Mouse (Mus musculus) E14TG2a.4 (cell line): ENCODE measurements around the gene Cct6b.

ENCODE experiments used
- CTCF ChIP-seq: conservative IDR thresholded peaks from 2 replicates; pipeline ENCODE4 v1.5.1; 2014; ENCODE audit warnings: low read length
- POU5F1 ChIP-seq: IDR thresholded peaks from 2 replicates; pipeline ENCODE4 v1.6.1; 2014; ENCODE audit warnings: low read length, borderline replicate concordance

DNA sequence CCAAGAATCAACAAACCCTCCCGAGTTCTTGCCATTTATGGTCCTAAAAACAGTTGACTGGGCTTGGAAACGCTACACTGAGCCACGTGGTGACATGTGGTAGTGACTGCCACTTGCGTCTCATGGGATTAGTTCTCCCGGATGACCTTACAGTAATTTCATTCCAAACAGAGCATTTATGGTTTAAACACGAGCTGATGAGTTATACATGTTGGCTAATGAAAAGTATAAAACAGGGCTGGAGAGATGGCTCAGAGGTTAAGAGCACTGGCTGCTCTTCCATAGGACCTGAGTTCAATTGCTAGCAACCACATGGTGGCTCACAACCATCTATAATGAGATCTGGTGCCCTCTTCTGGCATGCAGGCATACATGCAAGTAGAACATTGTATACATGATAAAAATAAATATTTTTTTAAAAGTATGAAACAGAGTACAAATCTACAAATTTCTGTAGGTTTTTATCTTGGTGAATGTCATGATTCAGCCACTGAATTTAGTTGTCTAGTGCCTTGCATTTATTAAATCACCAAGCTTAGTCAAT, 1.8 kb downstream of the Cct6b start:
- peak; percentile 41 for TF ChIP-seq CTCF
- no peak for TF ChIP-seq POU5F1
